Mouse (Mus musculus) lung, embryonic 14.5 days (tissue): ENCODE data around the gene Rab31. TPM values are rescaled to one million over a fixed set of nuclear protein-coding genes. Genes with fewer than 3 reads are reported as not detected.

Experiments used
- ATAC-seq: fragments of 200-750 bp; cut with Nextera tagmentation; 2 replicates; pipeline ENCODE4 v1.8.0; 2017; ENCODE audit warnings: mild to moderate bottlenecking, moderate TSS enrichment, moderate library complexity; ENCODE audit not compliant: insufficient read depth
- DNase-seq: peaks from one replicate; pipeline ENCODE4 v3.0.0-alpha.2; 2015
- H3K27ac ChIP-seq: fragments of 300-500 bp; sonication (generic); 2 replicates; pipeline ENCODE4 v1.5.1; 2014; ENCODE audit warnings: low read depth, mild to moderate bottlenecking, moderate library complexity
- H3K27me3 ChIP-seq: fragments of 300-500 bp; sonication (generic); 2 replicates; pipeline ENCODE4 v1.6.1; 2014; ENCODE audit warnings: low read length, control low read depth; ENCODE audit not compliant: insufficient read depth
- H3K36me3 ChIP-seq: fragments of 300-500 bp; sonication (generic); 2 replicates; pipeline ENCODE4 v1.6.1; 2014; ENCODE audit warnings: control low read depth; ENCODE audit not compliant: insufficient read depth
- H3K4me1 ChIP-seq: fragments of 300-500 bp; sonication (generic); 2 replicates; pipeline ENCODE4 v1.6.1; 2014; ENCODE audit warnings: antibody characterized with exemption, control low read depth; ENCODE audit not compliant: insufficient read depth
- H3K4me2 ChIP-seq: fragments of 300-500 bp; sonication (generic); 2 replicates; pipeline ENCODE4 v1.6.1; 2014; ENCODE audit warnings: mild to moderate bottlenecking
- H3K4me3 ChIP-seq: fragments of 300-500 bp; sonication (generic); 2 replicates; pipeline ENCODE4 v1.5.1; 2014; ENCODE audit warnings: low read depth, low read length
- H3K9ac ChIP-seq: fragments of 300-500 bp; sonication (generic); 2 replicates; pipeline ENCODE4 v1.6.1; 2014
- H3K9me3 ChIP-seq: fragments of 300-500 bp; sonication (generic); 2 replicates; pipeline ENCODE4 v1.6.1; 2016; ENCODE audit warnings: low read depth, low read length, control low read depth
- CTCF ChIP-seq: IDR thresholded peaks from 2 replicates; pipeline ENCODE4 v1.5.1; 2016; ENCODE audit warnings: antibody characterized with exemption, low read depth
- WGBS: fragments of 180-500 bp; shearing (Covaris S2); extraction: QIAGEN DNeasy Blood & Tissue Kit; methylation state at CpG from one replicate; pipeline ENCODE4 v1.1.7; 2014; 5-methylcytosine and 5-hydroxymethylcytosine counted together
- polyA plus RNA-seq: library from polyadenylated mRNA; unstranded; fragments of >200 nt; fragmentation: Nextera tagmentation; extraction: Ambion mirVana; gene quantifications from 2 replicates; pipeline ENCODE4 v1.2.1, GENCODE M21; 2014

Rab31 gene
- polyA plus RNA-seq, 1 experiment from 2014 or later = 49.4 TPM

- Histone ChIP-seq H3K9me3 (no peaks in the 10 kb centered on the region), H3K27me3 (no peaks in the 10 kb centered on the region), H3K36me3 (no peaks in the 10 kb centered on the region), H3K4me1 (no peaks in the 10 kb centered on the region), H3K4me3 (no peak overlapping the region), H3K9ac (no peak overlapping the region), H3K4me2 (no peak overlapping the region), H3K27ac (no peak overlapping the region)
- DNase-seq = no peak
- TF ChIP-seq CTCF = no peak
- WGBS = 71% methylated on average over 4 of the region's 4 CpGs
- ATAC-seq = no peak
Observed at GRCm38 (mm10) chr17:65692276-65692675, 80.3 kb downstream of the Rab31 start.

DNA sequence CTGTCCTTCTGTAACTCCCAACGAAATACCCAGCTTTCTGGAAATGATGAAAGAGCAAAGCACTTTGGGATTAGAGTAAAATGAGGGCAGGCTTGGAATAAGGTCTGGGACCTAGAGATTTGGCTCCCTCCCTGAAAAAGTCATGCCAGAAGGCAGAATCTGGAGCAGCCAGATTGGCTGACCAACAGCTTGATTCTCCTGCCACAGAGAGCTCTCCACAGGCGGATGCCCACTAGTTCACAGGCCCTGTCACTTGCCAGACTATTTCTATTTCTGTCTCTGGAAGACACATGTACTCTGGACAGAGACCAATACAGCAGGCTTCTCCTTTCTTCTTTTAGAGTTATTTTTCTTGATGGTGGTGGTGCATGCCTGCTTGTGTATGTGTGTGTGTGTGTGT, 88.8 kb downstream of the Rab31 start:
- H3K4me2 ChIP-seq = no peak overlapping the region
- H3K27ac ChIP-seq = no peak overlapping the region
- no peaks in the 10 kb centered on the region for H3K36me3 ChIP-seq
- WGBS = 72% methylated on average over 2 of the region's 2 CpGs
- no peaks in the 10 kb centered on the region for H3K27me3 ChIP-seq
- DNase-seq (no peak), ATAC-seq (no peak)
- no peaks in the 10 kb centered on the region for H3K4me1 ChIP-seq
- H3K9me3 ChIP-seq = no peaks in the 10 kb centered on the region
- TF ChIP-seq CTCF = no peak
- no peak overlapping the region for H3K9ac ChIP-seq
- H3K4me3 ChIP-seq = no peak overlapping the region

DNA sequence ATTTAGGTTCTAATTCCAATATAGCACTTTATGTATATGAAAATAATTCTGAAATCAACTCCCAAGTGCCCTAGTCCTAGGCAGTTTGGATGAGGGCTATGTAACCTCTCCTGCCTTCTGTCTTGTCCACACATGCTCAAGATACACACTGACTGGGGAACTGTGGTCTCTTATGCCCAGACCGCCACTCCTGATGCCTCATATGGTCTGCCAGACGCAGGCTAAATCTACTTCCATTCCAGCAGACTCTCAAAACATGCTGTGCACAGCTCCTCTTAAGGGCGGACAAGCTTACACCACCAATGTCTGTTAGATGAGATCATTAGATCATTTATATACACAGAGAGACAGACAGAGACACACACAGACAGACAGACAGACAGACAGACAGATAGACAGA, 89.2 kb downstream of the Rab31 start:
- Histone ChIP-seq H3K9me3 (no peaks in the 10 kb centered on the region), H3K27me3 (no peaks in the 10 kb centered on the region), H3K4me2 (no peak overlapping the region), H3K36me3 (no peaks in the 10 kb centered on the region), H3K9ac (no peak overlapping the region), H3K4me1 (no peaks in the 10 kb centered on the region), H3K4me3 (no peak overlapping the region), H3K27ac (no peak overlapping the region)
- no peak for ATAC-seq
- WGBS = 87% methylated on average over 3 of the region's 3 CpGs
- DNase-seq = no peak
- no peak for TF ChIP-seq CTCF

DNA sequence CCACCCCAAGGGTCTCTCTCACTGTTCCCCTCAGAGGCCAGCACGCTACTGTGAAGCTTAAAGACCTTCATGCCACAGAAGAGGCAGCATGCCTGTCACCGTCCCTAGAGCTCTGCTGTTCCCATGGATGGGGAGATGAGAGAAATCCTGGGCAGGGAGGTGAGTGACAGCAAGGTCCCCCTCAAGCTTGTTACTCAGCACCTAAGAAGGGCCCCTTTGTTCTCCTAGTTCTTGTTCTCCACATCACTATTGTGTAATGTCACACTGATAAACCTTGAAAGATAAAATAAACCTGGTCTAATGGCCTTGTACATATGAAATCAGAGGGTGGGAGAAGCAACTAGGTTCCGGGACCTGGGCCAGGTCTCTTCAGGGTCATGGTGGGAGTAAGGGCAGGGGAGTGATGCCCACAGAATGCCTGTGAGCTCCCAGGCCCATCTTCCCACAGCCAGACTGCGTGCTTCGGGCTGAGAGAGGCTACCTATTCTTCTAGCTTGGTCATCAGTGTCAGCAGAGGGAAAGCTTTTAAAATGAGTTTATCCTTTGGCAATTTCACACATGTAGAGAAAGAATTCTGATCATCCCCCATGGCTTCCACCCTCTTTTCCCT, 90.4 kb downstream of the Rab31 start:
- H3K27me3 ChIP-seq = no peaks in the 10 kb centered on the region
- no peak overlapping the region for H3K27ac ChIP-seq
- H3K36me3 ChIP-seq = no peaks in the 10 kb centered on the region
- no peak overlapping the region for H3K4me2 ChIP-seq
- no peak overlapping the region for H3K9ac ChIP-seq
- DNase-seq = no peak
- H3K9me3 ChIP-seq = no peaks in the 10 kb centered on the region
- no peak for ATAC-seq
- no peak for TF ChIP-seq CTCF
- no peak overlapping the region for H3K4me3 ChIP-seq
- WGBS = 70% methylated on average over 5 of the region's 5 CpGs
- no peaks in the 10 kb centered on the region for H3K4me1 ChIP-seq

DNA sequence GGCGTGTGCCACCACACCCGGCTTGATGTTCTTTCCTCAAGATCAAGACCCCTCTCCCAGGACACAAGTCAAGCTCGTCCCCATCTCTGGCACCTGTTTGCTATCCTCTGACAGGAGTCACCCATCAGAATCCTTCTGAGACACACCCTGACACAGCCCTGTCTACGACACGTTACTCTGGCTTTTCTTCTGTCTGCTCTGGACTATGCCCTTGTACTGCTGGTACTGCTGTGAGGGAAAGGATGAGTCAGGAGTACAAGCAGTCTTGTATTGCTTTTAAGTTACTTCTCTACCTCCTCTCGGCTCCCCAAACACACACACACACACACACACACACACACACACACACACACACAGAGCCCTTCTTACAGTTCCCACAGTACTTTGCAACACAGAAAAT, 91.0 kb downstream of the Rab31 start:
- no peaks in the 10 kb centered on the region for H3K27me3 ChIP-seq
- no peaks in the 10 kb centered on the region for H3K9me3 ChIP-seq
- no peak overlapping the region for H3K4me2 ChIP-seq
- no peak overlapping the region for H3K4me3 ChIP-seq
- no peaks in the 10 kb centered on the region for H3K4me1 ChIP-seq
- no peaks in the 10 kb centered on the region for H3K36me3 ChIP-seq
- DNase-seq = no peak
- H3K27ac ChIP-seq = no peak overlapping the region
- no peak for TF ChIP-seq CTCF
- 68% methylated on average over 6 of the region's 6 CpGs for WGBS
- no peak for ATAC-seq
- no peak overlapping the region for H3K9ac ChIP-seq

DNA sequence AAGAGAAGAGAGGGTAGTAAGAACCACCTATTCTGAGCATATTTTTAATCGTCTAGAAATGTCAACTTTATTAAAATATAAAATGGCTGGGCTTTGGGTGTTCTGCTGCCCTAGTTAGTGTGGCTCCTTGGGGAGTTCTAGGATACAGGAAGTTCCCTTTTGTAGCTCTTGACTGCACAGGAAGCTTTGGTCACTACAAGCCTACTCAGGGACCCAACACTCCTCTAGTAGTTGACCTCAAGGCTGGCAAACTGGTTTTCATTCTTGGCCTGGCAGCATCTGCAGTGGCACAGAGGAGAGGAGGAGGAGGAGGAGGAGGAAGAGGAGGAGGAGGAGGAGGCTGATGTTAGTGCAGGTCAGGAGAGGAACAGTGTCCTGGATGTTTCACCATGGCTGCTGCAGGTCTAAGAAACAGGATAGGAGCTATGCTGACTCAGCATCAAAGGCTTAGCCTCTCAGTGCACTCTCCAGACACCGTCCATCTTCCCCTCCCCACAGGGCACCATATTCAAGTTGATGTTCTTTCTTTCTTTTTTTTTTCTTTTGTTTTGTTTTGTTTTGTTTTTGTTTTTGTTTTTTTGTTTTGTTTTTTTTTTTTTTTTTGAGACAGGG, 91.6 kb downstream of the Rab31 start:
- Histone ChIP-seq H3K36me3 (no peaks in the 10 kb centered on the region), H3K4me3 (no peak overlapping the region), H3K4me2 (no peak overlapping the region), H3K4me1 (no peaks in the 10 kb centered on the region), H3K27ac (no peak overlapping the region), H3K9me3 (no peaks in the 10 kb centered on the region), H3K9ac (no peak overlapping the region), H3K27me3 (no peaks in the 10 kb centered on the region)
- DNase-seq (no peak), ATAC-seq (no peak)
- TF ChIP-seq CTCF = no peak
- 86% methylated on average over 2 of the region's 2 CpGs for WGBS

GRCm38 (mm10) chr17:65679806-65680446, 92.6 kb downstream of the Rab31 start:
- Histone ChIP-seq H3K27me3 (no peaks in the 10 kb centered on the region), H3K36me3 (no peaks in the 10 kb centered on the region), H3K9me3 (no peaks in the 10 kb centered on the region), H3K27ac (no peak overlapping the region), H3K4me3 (no peak overlapping the region), H3K4me2 (no peak overlapping the region), H3K9ac (no peak overlapping the region), H3K4me1 (no peaks in the 10 kb centered on the region)
- WGBS = 71% methylated on average over 14 of the region's 14 CpGs
- DNase-seq = no peak
- no peak for ATAC-seq
- no peak for TF ChIP-seq CTCF
